Mouse (Mus musculus) erythroblast, embryonic 14.5 days (primary cell): ENCODE data around the gene Olfr479.

ENCODE experiments used
- GATA1 ChIP-seq: IDR thresholded peaks from 2 replicates; pipeline ENCODE4 v1.6.1; 2012; ENCODE audit warnings: low read length, inconsistent platforms, mixed read lengths
- TAL1 ChIP-seq: IDR thresholded peaks from 3 replicates; pipeline ENCODE4 v1.6.1; 2012; ENCODE audit warnings: low read length, inconsistent platforms, mixed read lengths

DNA sequence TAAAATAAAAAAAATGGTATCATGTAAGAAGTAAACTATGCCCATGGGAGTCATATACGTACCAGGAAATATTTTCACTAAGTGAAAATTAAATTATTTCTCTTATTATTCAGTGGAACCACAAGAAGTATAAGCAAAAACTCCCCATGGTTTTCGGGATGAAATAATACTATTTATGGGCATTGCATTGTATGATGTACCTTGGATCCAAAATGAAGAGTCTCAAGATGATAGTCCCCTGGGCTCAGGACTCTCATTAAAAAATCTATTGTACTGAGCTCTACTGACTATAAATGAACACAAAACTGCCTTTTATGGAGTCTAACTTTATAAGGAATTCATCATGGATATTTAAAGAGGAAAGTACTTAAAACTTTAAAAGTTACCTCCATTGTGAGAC is at the start of gene Olfr479:
- TF ChIP-seq TAL1 (no peak), GATA1 (no peak)
